Mouse (Mus musculus) mouse embryonic stem cell (cell line): ENCODE data around the gene Olfr50.

Experiments used
- in situ Hi-C, 2 experiments: fragments of 300-500 bp; cut with MboI; formaldehyde crosslinking; loops; 1 replicate in 1 of 2; 3 replicates in 1 of 2; pipeline ENCODE4 v1.14.3; 2019 to 2020; ENCODE audit warnings: low sequenced_read_pairs in 2 of 2, low pct_unique_long_range_greater_than_20kb in 1 of 2, mixed read lengths in 1 of 2; ENCODE audit not compliant: unreplicated experiment in 1 of 2

Gene Olfr50

DNA sequence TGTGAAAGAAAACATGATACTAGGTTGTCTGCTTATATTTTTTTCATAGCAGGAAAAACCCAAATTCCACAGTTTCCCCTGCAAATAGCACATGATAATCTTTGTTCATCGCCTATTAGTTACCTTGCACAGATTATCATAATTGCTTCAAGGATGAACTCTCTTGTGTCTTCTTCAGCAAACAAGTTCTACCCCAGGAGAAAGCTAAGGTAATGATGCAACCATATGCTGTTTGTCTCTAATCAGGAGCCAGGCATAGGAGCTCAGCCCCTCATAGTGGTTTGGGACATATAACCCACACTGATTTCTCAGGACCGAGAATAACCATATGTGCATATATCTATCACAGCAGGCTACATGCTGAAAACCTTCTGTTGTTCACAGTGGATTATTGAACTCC lies at the start of gene Olfr50:
Gene Olfr50 (plus strand): TSS at position 301 of the 400 bp plus-strand sequence.
- in situ Hi-C loops = no loop called here

DNA sequence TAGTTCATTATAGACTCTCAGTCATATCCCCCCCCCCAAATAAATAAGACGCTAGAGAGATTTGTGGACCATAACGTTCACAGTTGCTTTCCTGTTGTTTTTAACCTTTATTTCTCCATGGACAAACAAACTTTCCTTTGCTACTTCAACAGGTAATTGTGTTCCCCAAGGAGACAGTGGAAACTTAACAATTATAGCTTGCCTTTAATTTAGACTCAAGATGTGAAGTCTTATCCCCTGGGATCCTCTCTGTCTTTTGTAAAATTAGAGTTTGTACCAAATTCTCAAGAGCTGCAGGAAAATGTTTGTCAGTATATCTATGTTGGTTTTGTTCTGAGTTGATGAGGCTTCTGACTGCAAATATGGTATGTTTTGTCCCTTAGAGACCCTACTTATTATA lies 6.4 kb upstream of the Olfr50 start, which contains the start of gene Olfr348:
Gene Olfr348 (plus strand): TSS at position 301 of the 400 bp plus-strand sequence.
- in situ Hi-C loops = no loop called here

DNA sequence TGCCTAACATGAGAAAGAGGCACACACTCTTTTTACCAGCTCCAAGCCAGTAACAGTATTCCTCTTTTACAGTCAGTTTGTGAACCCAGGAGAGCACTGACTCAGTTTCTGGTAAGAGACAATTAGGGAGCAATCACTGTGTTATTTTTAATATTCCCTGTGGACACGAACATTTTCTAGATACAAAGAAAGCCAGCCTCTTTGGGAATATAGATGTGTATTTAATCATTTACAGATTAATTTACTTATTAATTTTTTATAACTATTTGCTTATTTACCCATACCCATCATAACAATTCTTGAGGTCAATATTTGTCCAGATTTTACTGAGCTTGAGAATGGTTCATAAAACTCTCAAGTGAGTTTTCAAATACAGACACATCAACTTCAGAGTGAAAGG lies 26.6 kb downstream of the Olfr50 start, which contains the start of gene Olfr3:
Gene Olfr3 (minus strand): TSS at position 101 of the 400 bp plus-strand sequence.
- in situ Hi-C loops = no loop called here

DNA sequence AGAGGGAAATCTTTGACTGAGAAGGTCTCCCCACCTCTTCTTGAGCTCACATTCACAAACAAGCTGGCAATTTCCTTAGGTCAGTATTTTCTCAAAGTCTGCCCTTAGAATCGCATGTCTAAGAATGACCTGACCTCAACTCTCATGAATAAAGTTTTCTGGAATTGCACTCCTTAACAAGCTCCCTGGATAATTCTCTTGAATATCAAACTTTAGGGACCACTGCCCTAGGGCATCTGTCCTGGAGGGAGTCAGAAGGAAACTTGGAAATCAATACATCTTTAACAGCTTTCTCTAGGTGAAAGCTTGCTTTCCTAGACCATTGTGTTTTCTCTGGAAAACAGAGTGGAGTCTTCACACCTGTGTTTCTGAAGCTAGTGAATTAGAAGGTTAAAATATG lies 55.7 kb downstream of the Olfr50 start, which contains the start of gene Olfr350:
Gene Olfr350 (plus strand): TSS at position 301 of the 400 bp plus-strand sequence.
- in situ Hi-C loops = no loop called here
